Mouse (Mus musculus) limb, embryonic 12.5 days (tissue): ENCODE measurements around the gene Amd1. TPM values are rescaled to one million over a fixed set of nuclear protein-coding genes. Genes with fewer than 3 reads are reported as not detected.

ENCODE experiments used
- ATAC-seq: fragments of 200-750 bp; cut with Nextera tagmentation; 2 replicates; pipeline ENCODE4 v1.8.0; 2017; ENCODE audit warnings: low read depth, moderate TSS enrichment; ENCODE audit not compliant: insufficient number of reproducible peaks, insufficient read depth, low FRiP score, low TSS enrichment
- H3K27ac ChIP-seq: fragments of 300-500 bp; sonication (generic); 2 replicates; pipeline ENCODE4 v1.5.1; 2016; ENCODE audit warnings: mild to moderate bottlenecking, moderate library complexity
- H3K27me3 ChIP-seq: fragments of 300-500 bp; sonication (generic); 2 replicates; pipeline ENCODE4 v1.6.1; 2016; ENCODE audit warnings: mild to moderate bottlenecking, moderate library complexity
- H3K36me3 ChIP-seq: fragments of 300-500 bp; sonication (generic); 2 replicates; pipeline ENCODE4 v1.6.1; 2016; ENCODE audit warnings: mild to moderate bottlenecking, moderate library complexity
- H3K4me1 ChIP-seq: fragments of 300-500 bp; sonication (generic); replicated peaks from 2 replicates; pipeline ENCODE4 v1.6.1; 2016
- H3K4me2 ChIP-seq: fragments of 300-500 bp; sonication (generic); 2 replicates; pipeline ENCODE4 v1.6.1; 2016; ENCODE audit warnings: mild to moderate bottlenecking, moderate library complexity
- H3K4me3 ChIP-seq: fragments of 300-500 bp; sonication (generic); replicated peaks from 2 replicates; pipeline ENCODE4 v1.5.1; 2016; ENCODE audit warnings: mild to moderate bottlenecking
- H3K9ac ChIP-seq: fragments of 300-500 bp; sonication (generic); replicated peaks from 2 replicates; pipeline ENCODE4 v1.6.1; 2016; ENCODE audit warnings: mild to moderate bottlenecking, moderate library complexity
- H3K9me3 ChIP-seq: fragments of 300-500 bp; sonication (generic); 2 replicates; pipeline ENCODE4 v1.6.1; 2016; ENCODE audit warnings: mild to moderate bottlenecking, moderate library complexity
- WGBS: fragments of 180-500 bp; shearing (Covaris S2); methylation state at CpG from one replicate; pipeline ENCODE4 v1.1.7; 2016; 5-methylcytosine and 5-hydroxymethylcytosine counted together
- polyA plus RNA-seq: library from polyadenylated mRNA; unstranded; fragments of >200 nt; fragmentation: Nextera tagmentation; extraction: Ambion mirVana; gene quantifications from 2 replicates; pipeline ENCODE4 v1.2.1, GENCODE M21; 2016

Amd1 gene
- polyA plus RNA-seq, 1 experiment from 2014 or later: 72.6 TPM

DNA sequence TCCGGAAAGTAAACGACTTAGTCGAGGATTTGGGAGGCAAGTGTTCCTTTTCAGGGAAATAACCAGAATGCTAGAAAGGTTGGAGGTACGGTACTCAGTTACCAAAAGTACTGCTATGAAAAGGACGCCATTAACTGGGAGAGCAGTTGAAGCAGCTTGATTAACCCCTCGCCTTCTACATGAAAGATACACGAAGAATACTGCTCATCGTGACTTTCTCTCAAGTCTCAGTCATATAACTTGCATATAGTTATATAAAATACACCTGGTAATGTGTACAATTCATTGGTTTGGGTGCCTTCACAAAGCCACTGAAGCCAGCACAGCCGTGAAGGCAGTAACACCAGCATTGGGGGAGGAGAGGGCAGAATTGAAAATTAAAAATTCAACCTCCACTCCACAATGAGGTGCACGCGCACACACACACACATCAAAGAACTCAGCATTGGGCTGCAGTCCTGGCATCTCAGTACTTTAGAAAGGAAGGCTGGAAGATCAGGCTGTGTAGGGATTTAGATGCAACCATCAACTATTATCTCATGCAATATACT lies 54.7 kb downstream of the Amd1 start:
- Histone ChIP-seq H3K4me1 (peaks cover 4% of the 10 kb centered on the region; the same call in 1 of the 2 replicates), H3K4me2 (peak overlapping the region; percentile 56), H3K27ac (peak overlapping the region; percentile 47), H3K27me3 (no peaks in the 10 kb centered on the region), H3K9me3 (no peaks in the 10 kb centered on the region), H3K4me3 (peak overlapping the region; percentile 68), H3K9ac (peak overlapping the region; percentile 44; the same call in 1 of the 2 replicates), H3K36me3 (peaks cover 67% of the 10 kb centered on the region)
- ATAC-seq: no peak; the same call in 1 of the 2 replicates
- 32% methylated on average over 11 of the region's 11 CpGs for WGBS

DNA sequence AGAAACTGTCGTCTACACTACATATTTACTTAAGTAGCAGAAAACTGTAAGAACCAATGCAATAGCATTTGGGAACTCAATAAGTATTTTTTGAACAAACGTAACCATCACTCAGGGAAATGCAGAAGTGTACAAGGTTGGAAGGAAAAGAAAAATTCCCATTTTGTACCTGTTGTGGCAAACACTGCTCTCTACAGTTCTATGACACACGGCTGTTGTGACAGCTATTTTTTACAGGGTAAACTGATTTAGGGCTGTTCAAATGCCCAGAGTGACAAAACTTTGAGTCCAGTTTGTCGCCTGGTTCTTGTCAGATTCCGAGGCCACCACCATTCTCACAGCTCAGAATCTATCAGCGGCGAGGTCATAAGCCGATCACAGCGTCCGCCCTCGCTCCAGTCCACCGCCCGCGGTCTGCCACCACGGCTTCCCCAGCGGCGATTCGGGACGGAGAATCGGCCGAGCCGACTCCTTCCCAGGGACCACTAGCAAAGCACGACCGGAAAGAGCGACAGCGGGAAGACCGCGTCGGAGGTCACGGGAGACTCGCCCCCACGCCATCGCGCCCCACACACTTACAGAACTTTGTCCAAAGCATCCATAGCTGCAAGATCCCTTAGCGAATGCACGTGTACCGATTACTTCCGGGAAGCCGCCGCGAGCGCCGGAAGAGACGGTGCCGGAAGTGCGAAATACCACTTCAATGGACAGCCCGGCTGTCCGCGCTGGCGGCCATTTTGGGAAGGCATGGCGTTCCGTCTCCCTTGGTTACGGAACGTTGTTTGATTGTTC lies 55.4 kb downstream of the Amd1 start, which contains the start of gene Rpf2:
Rpf2 (minus strand) TSS at position 663 of the 792 bp plus-strand sequence.
- H3K9ac ChIP-seq: peak within 1 kb of the TSS; percentile 68
- peak within 1 kb of the TSS; percentile 64 for H3K27ac ChIP-seq
- peak; percentile 90 for ATAC-seq
- no peaks in the 10 kb centered on the region for H3K9me3 ChIP-seq
- peaks cover 4% of the 10 kb centered on the region; the same call in 1 of the 2 replicates for H3K4me1 ChIP-seq
- peaks cover 67% of the 10 kb centered on the region for H3K36me3 ChIP-seq
- no peaks in the 10 kb centered on the region for H3K27me3 ChIP-seq
- peak within 1 kb of the TSS; percentile 56 for H3K4me2 ChIP-seq
- H3K4me3 ChIP-seq: peak within 1 kb of the TSS; percentile 68
- under 1% methylated on average over 54 of the region's 54 CpGs for WGBS

DNA sequence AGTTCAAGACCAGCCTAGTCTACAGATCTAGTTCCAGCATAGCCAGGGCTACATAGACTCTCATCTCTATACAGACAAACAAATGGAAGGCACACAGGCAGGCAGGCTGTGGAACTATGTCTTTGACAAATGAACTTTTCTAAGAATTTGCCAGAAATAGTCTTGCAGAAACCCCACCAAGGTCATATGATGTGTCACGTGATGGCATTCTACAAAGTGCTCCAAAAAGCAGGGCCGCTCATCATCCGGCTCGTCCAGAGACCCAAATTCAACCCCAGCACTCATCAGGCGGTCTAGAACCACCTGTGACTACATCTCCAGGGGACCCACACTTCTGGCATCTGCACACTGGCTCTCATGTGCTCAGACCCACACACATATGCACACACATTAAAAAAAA lies 64.2 kb downstream of the Amd1 start:
- WGBS: 92% methylated on average over 5 of the region's 5 CpGs

More for the DNA sequence above, 64.2 kb downstream of the Amd1 start:
- Histone ChIP-seq H3K36me3 (peaks cover 88% of the 10 kb centered on the region), H3K9me3 (no peaks in the 10 kb centered on the region), H3K4me3 (no peak overlapping the region), H3K27ac (no peak overlapping the region), H3K27me3 (no peaks in the 10 kb centered on the region), H3K9ac (no peak overlapping the region), H3K4me2 (no peak overlapping the region), H3K4me1 (no peaks in the 10 kb centered on the region)
- no peak for ATAC-seq

Other genes with a start within 250 kb of the Amd1 start
- 18.3 and 19.8 TPM in 2 replicates for gene Slc16a10, start 159.9 kb downstream of the Amd1 start, polyA plus RNA-seq
- 67.4 and 76.2 TPM in 2 replicates for gene Rpf2, start 55.1 kb downstream of the Amd1 start, polyA plus RNA-seq
- gene Gtf3c6, start 44.1 kb downstream of the Amd1 start, polyA plus RNA-seq: 158 and 163 TPM in 2 replicates
- 15.7 and 16.3 TPM in 2 replicates for gene Cdk19, start 37.4 kb upstream of the Amd1 start, polyA plus RNA-seq